Mouse (Mus musculus) embryo, embryonic 11.5 days (tissue): ENCODE measurements at regions not wholly inside any gene's neighbourhood (a gene's known extent, or its start where the extent isn't known, plus 50 kb on each side); places are given as distances from the start of the nearest gene placed in this dataset.
"Not testable (repeated sequence)": the region's sequence is repeated elsewhere in the genome, so short reads cannot be mapped to it uniquely, and the experiment has no call there.

Experiments
- DNase-seq: peaks from one replicate; pipeline ENCODE4 v3.0.0-alpha.2; 2012; ENCODE audit warnings: low read depth, low spot score

DNA sequence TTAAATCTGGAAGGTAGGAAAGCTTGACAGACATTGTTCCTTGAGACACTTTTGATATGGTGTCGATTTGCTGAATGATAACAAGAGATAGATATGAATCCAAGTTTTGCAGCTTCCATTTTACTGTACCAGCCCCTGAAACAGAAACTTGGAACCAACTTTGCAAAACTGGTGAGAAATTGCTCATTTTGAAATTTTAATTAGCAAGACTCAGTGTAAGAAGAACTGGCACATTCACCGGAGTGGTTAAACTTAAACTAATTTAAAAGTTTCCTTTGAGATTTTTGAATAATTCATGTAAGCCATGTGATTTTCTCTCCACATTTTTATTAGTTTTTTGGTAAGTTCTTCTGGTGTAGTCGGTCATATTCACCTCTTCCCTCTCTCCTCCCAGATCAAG lies 85.3 kb downstream of the Slitrk1 start:
- DNase-seq: no peak

DNA sequence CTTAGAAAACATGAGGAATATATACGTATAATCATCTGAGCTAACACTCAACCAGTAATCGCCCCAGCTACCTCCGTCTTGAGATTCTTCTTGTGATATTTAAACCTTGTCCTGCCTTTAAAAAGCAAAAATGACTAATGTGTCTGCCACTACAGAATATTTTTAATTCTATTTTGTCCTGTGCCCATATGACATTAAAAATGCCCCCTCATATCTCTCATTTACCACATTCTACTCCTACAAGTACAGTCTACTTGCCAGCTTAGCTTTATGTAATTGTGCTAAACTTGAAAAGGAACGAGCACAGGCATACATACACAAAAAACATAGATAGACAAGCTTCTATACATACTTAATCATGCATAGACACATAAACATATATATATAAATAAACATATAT lies 92.4 kb downstream of the Slitrk1 start:
- DNase-seq: no peak

DNA sequence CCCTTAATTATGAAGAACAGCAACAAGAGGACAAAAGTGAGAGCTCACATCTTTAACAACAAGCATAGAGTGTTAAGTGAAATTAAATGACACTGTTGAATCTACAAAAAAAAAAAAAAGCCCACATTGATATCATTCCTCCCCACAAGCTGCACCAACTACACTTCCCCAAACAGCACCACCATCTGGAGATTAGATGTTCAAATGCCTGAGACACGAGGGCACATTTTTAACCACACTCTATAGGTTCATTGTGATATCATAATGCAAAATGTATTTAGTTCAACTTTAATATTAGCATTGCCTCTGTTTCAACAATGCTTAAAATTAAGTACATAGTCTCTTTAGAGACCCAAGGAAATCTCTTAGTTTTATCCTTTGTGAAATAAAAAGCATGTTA lies 94.6 kb downstream of the Slitrk1 start:
- DNase-seq: no peak

DNA sequence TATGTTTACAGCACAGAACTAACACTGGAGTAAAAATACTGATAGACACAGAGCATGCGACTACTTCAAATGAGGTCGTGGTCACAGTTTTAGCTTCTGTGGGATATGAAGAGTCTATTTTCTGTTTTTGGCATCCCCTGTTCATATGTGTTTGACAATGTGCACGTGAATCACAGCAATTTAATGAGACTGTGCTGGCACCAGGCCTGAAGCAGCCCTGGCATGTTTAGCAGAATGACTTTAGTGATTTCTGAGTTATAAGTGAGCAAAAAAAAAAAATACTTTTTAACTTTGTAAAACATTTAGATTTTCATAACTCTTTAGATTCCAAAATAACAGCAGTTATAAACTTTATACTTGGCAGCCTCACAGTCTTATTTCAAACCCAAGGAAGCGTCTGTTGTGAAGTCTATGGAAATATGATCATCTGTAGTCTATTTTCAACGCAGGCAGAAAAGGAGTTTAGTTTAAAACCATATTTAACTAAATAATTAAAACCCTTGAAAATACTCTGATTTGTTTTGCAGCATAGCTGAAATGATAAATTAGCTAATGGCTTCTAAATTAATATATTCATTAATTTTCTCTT lies 108.5 kb downstream of the Slitrk1 start:
- no peak for DNase-seq

- DNase-seq: no peak
Measured at GRCm38 (mm10) chr14:108798884-108799283, 115.1 kb downstream of the Slitrk1 start.

GRCm38 (mm10) chr14:108792445-108792844 lies 121.5 kb downstream of the Slitrk1 start:
- DNase-seq: no peak

- DNase-seq: no peak
Measured at GRCm38 (mm10) chr14:108791296-108791695, 122.7 kb downstream of the Slitrk1 start.

GRCm38 (mm10) chr14:108748730-108749129 lies 165.2 kb downstream of the Slitrk1 start:
- no peak for DNase-seq

- no peak for DNase-seq
Measured at GRCm38 (mm10) chr14:108711811-108712210, 202.1 kb downstream of the Slitrk1 start.

- peak; percentile 9 for DNase-seq
Measured at GRCm38 (mm10) chr14:108709101-108709631, 204.8 kb downstream of the Slitrk1 start.

- not testable (repeated sequence) for DNase-seq
Measured at GRCm38 (mm10) chr14:108704662-108705061, 209.3 kb downstream of the Slitrk1 start.

DNA sequence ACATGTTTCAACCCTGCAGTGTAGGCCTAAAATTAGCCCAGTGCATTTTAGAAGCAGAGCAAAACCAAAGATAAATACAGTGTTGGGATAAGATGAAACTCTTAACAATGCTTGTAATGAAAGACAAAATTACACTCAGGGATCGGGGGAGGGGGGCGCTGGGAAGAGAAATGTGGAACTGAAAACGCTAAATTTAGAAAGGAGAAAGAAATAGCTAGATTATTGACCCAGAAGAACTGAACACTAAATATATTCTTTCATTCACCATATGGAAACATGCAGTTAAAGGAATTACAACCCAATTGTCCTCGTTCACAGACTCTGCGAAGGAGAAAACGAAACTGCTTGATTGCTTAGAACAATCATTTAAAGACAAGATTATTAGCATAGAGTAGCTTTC lies 249.1 kb downstream of the Slitrk1 start:
- DNase-seq: no peak

DNA sequence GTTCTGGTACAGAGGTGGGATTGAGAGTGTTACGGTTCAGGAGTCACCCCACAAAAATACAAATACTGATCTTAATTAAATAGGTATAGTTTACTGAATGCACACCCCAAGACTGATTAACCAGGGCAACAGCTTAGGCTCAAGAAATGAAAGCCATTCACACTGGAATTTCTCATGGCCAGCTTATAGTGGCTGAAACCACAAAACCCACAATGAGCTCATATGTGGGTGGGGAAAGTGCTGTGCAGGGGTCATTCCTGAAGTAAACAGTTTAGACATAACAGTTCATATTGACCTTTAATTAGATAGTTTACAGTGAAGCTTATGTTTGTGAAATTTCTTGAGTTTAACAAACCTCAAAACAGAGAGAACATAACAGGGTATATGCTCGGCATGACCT lies 275.7 kb downstream of the Slitrk1 start:
- DNase-seq: no peak

GRCm38 (mm10) chr14:108635266-108635665 lies 278.7 kb downstream of the Slitrk1 start:
- no peak for DNase-seq

- no peak for DNase-seq
Measured at GRCm38 (mm10) chr14:108610028-108610427, 303.9 kb downstream of the Slitrk1 start.
